Mouse (Mus musculus) bone marrow macrophage, adult 2 months (primary cell): ENCODE measurements around the gene Cbx2.

Source experiments
- CTCF ChIP-seq: IDR thresholded peaks from 2 replicates; pipeline ENCODE4 v1.5.1; 2012; ENCODE audit warnings: low read depth, mild to moderate bottlenecking, low read length, moderate library complexity
- POLR2A ChIP-seq: IDR thresholded peaks from 2 replicates; pipeline ENCODE4 v1.6.1; 2012; ENCODE audit warnings: mild to moderate bottlenecking, low read depth, low read length, borderline replicate concordance

DNA sequence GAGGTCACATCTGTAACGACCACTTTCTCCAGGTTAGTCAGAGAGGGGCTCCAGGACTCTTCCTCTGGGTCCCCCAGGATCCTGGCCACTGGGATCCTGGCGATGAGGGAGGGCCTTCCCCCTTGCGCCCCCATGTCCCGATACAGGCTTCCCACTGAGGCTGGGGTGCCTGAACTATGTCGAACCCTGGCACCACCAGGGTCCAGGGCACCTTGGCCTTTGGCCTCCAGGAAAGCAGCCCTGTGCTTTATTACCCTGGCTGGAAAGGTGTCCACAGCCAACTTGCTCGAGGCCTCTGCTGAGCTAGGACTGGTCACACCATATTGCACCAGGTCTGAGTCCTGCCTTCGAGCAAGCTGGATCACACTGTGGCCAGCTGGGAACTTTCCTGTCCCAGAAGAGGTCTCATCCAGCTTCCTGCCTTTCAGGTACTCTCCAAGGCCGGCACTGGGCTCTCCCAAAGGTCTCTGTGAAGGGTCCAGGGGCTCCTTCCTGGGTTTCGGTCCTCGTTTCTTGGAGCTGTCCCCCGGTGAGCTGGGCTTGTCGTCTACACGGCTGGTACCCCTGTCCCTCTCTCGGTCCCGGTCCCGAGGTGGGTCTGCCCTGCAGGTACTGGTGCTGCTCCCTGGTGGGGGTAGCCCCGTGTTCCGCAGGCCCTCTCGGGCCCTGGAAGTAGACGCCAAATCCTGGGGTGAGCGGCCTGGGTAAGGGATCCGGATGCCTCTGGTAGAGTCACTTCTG is 16.2 kb downstream of the Cbx2 start:
- TF ChIP-seq CTCF (no peak), POLR2A (no peak)
